ENCODE assay signal across 8 mouse cellular contexts in genomic region chr2:27888603-27889545, GRCm38 (mm10). TPM values are rescaled to one million over a fixed set of nuclear protein-coding genes. Genes with fewer than 3 reads are reported as not detected.
DNase-seq lines count a peak whose midpoint lies in the region; ATAC-seq and TF ChIP-seq lines count a peak whose summit lies in the region.

No protein-coding gene starts in this region.

- H3K27ac ChIP-seq in forebrain, embryonic 11.5 days (ENCODE audit: low read depth, low read length): no peak overlapping the region
- no peak overlapping the region for H3K27ac ChIP-seq in forebrain, embryonic 15.5 days (replicated peaks)
- H3K27ac ChIP-seq in hindbrain, embryonic 16.5 days (ENCODE audit: low read depth, low read length): no peak overlapping the region
- peak overlapping the region; percentile 96 for H3K27ac ChIP-seq in stomach, embryonic 15.5 days

- no peaks in the 10 kb centered on the region for H3K36me3 ChIP-seq in forebrain, embryonic 11.5 days (ENCODE audit: control insufficient read depth, insufficient read depth, low read length)
- H3K36me3 ChIP-seq in forebrain, embryonic 15.5 days: no peaks in the 10 kb centered on the region
- no peaks in the 10 kb centered on the region for H3K36me3 ChIP-seq in hindbrain, embryonic 16.5 days (ENCODE audit: control insufficient read depth, insufficient read depth, low read length)
- no peaks in the 10 kb centered on the region for H3K36me3 ChIP-seq in stomach, embryonic 15.5 days

- TF ChIP-seq POLR2A in lung, adult 2 months (IDR thresholded peaks at IDR 0.05; ENCODE audit: borderline replicate concordance, extremely low read depth, low read depth, low read length): no peak

- no peak overlapping the region for H3K4me3 ChIP-seq in forebrain, embryonic 11.5 days (ENCODE audit: low read depth, low read length)
- no peak overlapping the region for H3K4me3 ChIP-seq in forebrain, embryonic 15.5 days
- H3K4me3 ChIP-seq in hindbrain, embryonic 16.5 days (ENCODE audit: low read length): no peak overlapping the region
- H3K4me3 ChIP-seq in lung, adult 2 months (replicated peaks; ENCODE audit: extremely low read depth, low read depth, low read length): peak overlapping the region; percentile 51
- peak overlapping the region; percentile 79 for H3K4me3 ChIP-seq in stomach, embryonic 15.5 days (replicated peaks)

- no peak for ATAC-seq in forebrain, embryonic 11.5 days (replicated peaks; ENCODE audit: low FRiP score)
- no peak for ATAC-seq in forebrain, embryonic 15.5 days (replicated peaks)
- no peak for ATAC-seq in hindbrain, embryonic 16.5 days
- ATAC-seq in stomach, embryonic 15.5 days (ENCODE audit: insufficient read depth, low FRiP score, low read depth): no peak

- peak overlapping the region; percentile 61 for H3K4me2 ChIP-seq in forebrain, embryonic 11.5 days (ENCODE audit: low read depth, low read length, severe bottlenecking)
- H3K4me2 ChIP-seq in forebrain, embryonic 15.5 days (replicated peaks): no peak overlapping the region
- H3K4me2 ChIP-seq in hindbrain, embryonic 16.5 days (ENCODE audit: low read length): peak overlapping the region; percentile 89
- peak overlapping the region; percentile 89 for H3K4me2 ChIP-seq in stomach, embryonic 15.5 days

- peaks cover 11% of the 10 kb centered on the region; the same call in 1 of the 2 replicates for H3K4me1 ChIP-seq in forebrain, embryonic 11.5 days (replicated peaks; ENCODE audit: control insufficient read depth, insufficient read depth, low read length)
- H3K4me1 ChIP-seq in forebrain, embryonic 15.5 days: peaks cover 32% of the 10 kb centered on the region
- peaks cover 16% of the 10 kb centered on the region for H3K4me1 ChIP-seq in hindbrain, embryonic 16.5 days (ENCODE audit: control insufficient read depth, insufficient read depth, low read depth, low read length)
- peaks cover 8% of the 10 kb centered on the region; the same call in 1 of the 2 replicates for H3K4me1 ChIP-seq in lung, adult 2 months (ENCODE audit: control insufficient read depth, insufficient read depth, low read length)
- peaks cover 43% of the 10 kb centered on the region for H3K4me1 ChIP-seq in stomach, embryonic 15.5 days

- 34% methylated on average over 10 of the region's 10 CpGs for WGBS in forebrain, embryonic 11.5 days
- 35% methylated on average over 10 of the region's 10 CpGs for WGBS in forebrain, embryonic 15.5 days
- WGBS in hindbrain, embryonic 16.5 days: 34% methylated on average over 10 of the region's 10 CpGs
- 24% methylated on average over 10 of the region's 10 CpGs for WGBS in lung, adult 2 months
- WGBS in stomach, embryonic 15.5 days: 9% methylated on average over 10 of the region's 10 CpGs

- H3K9ac ChIP-seq in forebrain, embryonic 11.5 days (ENCODE audit: low read length): no peak overlapping the region
- H3K9ac ChIP-seq in forebrain, embryonic 15.5 days (replicated peaks): no peak overlapping the region
- H3K9ac ChIP-seq in hindbrain, embryonic 16.5 days (ENCODE audit: low read depth, low read length): no peak overlapping the region
- peak overlapping the region; percentile 83; the same call in 1 of the 2 replicates for H3K9ac ChIP-seq in stomach, embryonic 15.5 days

- no peak for TF ChIP-seq CTCF in lung, adult 2 months (IDR thresholded peaks at IDR 0.05; ENCODE audit: insufficient read depth, low read length)

- DNase-seq in forebrain, embryonic 11.5 days (ENCODE audit: low spot score): no peak
- DNase-seq in gastrocnemius, adult 8-10 months (ENCODE audit: low spot score in 2 of 2): peak; percentile 40 to 53
- peak; percentile 17 for DNase-seq in lung, adult 2 months
- no peak for DNase-seq in cerebellum, adult 9-10 months
- DNase-seq in layer of hippocampus, postnatal 14 days (ENCODE audit: low spot score in 2 of 2): no peak

- no peaks in the 10 kb centered on the region for H3K9me3 ChIP-seq in forebrain, embryonic 11.5 days (ENCODE audit: control insufficient read depth, low read length)
- H3K9me3 ChIP-seq in forebrain, embryonic 15.5 days: no peaks in the 10 kb centered on the region
- H3K9me3 ChIP-seq in hindbrain, embryonic 16.5 days (ENCODE audit: control insufficient read depth, low read length): no peaks in the 10 kb centered on the region
- H3K9me3 ChIP-seq in stomach, embryonic 15.5 days: no peaks in the 10 kb centered on the region

- peaks cover 3% of the 10 kb centered on the region for H3K27me3 ChIP-seq in forebrain, embryonic 11.5 days (ENCODE audit: control insufficient read depth, insufficient read depth, low read length)
- peaks cover 13% of the 10 kb centered on the region; the same call in 1 of the 2 replicates for H3K27me3 ChIP-seq in forebrain, embryonic 15.5 days
- peaks cover 13% of the 10 kb centered on the region; the same call in 1 of the 2 replicates for H3K27me3 ChIP-seq in hindbrain, embryonic 16.5 days (replicated peaks; ENCODE audit: control insufficient read depth, insufficient read depth, low read length)
- peaks cover 4% of the 10 kb centered on the region; the same call in 1 of the 2 replicates for H3K27me3 ChIP-seq in stomach, embryonic 15.5 days (replicated peaks)

RNA-seq across cellular contexts. Expression of gene Col5a1, which starts 2.6 kb away (rescaled TPM):
- polyA plus RNA-seq in forebrain, embryonic 11.5 days (2014; fragmentation: Nextera tagmentation; extraction: Ambion mirVana): 20.9 and 23.7 TPM in 2 replicates
- 5.4 and 5.9 TPM in 2 replicates for polyA plus RNA-seq in forebrain, embryonic 15.5 days (2015; fragmentation: Nextera tagmentation; extraction: Ambion mirVana)
- 1 to 10 TPM; 5.5 to 9.9 (median 7.8) TPM for total RNA-seq in gastrocnemius, adult 8-10 months (2022)
- 9.2 and 13.5 TPM in 2 replicates for polyA plus RNA-seq in hindbrain, embryonic 16.5 days (2015; fragmentation: Nextera tagmentation; extraction: Ambion mirVana)
- 18.5 and 18.8 TPM in 2 replicates for polyA plus RNA-seq in lung, adult 2 months (2012; rRNA removed)
- polyA plus RNA-seq in stomach, embryonic 15.5 days (2015; fragmentation: Nextera tagmentation; extraction: Ambion mirVana): 130 and 136 TPM in 2 replicates
- 1 to 10 TPM; 5.9 to 6.1 TPM for total RNA-seq in layer of hippocampus, postnatal 14 days (2021)

Comparison
In these comparisons a context has a peak if more than half of its experiments do, and no peak if none do; other contexts are left out.
1. DNase-seq: peak in gastrocnemius, adult 8-10 months (2 of 2) and lung, adult 2 months (single experiment); none in forebrain, embryonic 11.5 days (single experiment), cerebellum, adult 9-10 months (single experiment) and layer of hippocampus, postnatal 14 days (0 of 2).
2. H3K4me3 ChIP-seq: peak in lung, adult 2 months (single experiment) and stomach, embryonic 15.5 days (single experiment); none in forebrain, embryonic 11.5 days (single experiment), forebrain, embryonic 15.5 days (single experiment) and hindbrain, embryonic 16.5 days (single experiment).